Mouse (Mus musculus) CH12.LX (cell line): ENCODE data around the gene Atf1. TPM values are rescaled to one million over a fixed set of nuclear protein-coding genes. Genes with fewer than 3 reads are reported as not detected.

Experiments used
- DNase-seq: peaks from one replicate; pipeline ENCODE4 v3.0.0-alpha.2; 2013; ENCODE audit errors: extremely low read depth
- H3K27ac ChIP-seq: 2 replicates; pipeline ENCODE4 v1.5.1; 2012; ENCODE audit warnings: low read depth, mild to moderate bottlenecking, control low read depth, moderate library complexity; ENCODE audit not compliant: insufficient read depth
- H3K27me3 ChIP-seq: replicated peaks from 2 replicates; pipeline ENCODE3; 2012; ENCODE audit warnings: inconsistent platforms
- H3K36me3 ChIP-seq, 2 experiments: replicated peaks in 1 of 2; 2 replicates each; pipeline versions ENCODE3 to v1.6.1; 2012; ENCODE audit warnings: inconsistent platforms in 1 of 2, low read length in 1 of 2, mild to moderate bottlenecking in 1 of 2, mixed read lengths in 1 of 2, moderate library complexity in 1 of 2; ENCODE audit not compliant: control insufficient read depth in 1 of 2, insufficient read depth in 1 of 2
- H3K4me1 ChIP-seq, 2 experiments: 2 replicates each; pipeline ENCODE4 v1.6.1; 2012; ENCODE audit warnings: inconsistent platforms in 1 of 2, moderate library complexity in 1 of 2; ENCODE audit not compliant: insufficient read depth in 2 of 2, control insufficient read depth in 1 of 2
- H3K4me2 ChIP-seq: 2 replicates; pipeline ENCODE4 v1.6.1; 2012; ENCODE audit warnings: low read depth, mild to moderate bottlenecking, control low read depth; ENCODE audit not compliant: poor library complexity, insufficient read depth, severe bottlenecking
- H3K4me3 ChIP-seq, 3 experiments: fragments of 150-350 bp in 1 of 3; sonication (generic) in 1 of 3; replicated peaks in 1 of 3; 2 replicates each; pipeline versions ENCODE3 to v1.5.1; 2011 to 2012; ENCODE audit warnings: low read depth in 2 of 3, low read length in 2 of 3, mild to moderate bottlenecking in 2 of 3, moderate library complexity in 2 of 3, control low read depth in 1 of 3, improper control_type of control experiment in 1 of 3, inconsistent platforms in 1 of 3, mixed read lengths in 1 of 3; ENCODE audit not compliant: poor library complexity in 1 of 3
- H3K79me2 ChIP-seq: replicated peaks from 2 replicates; pipeline ENCODE4 v1.6.1; 2012; ENCODE audit warnings: mild to moderate bottlenecking, moderate library complexity; ENCODE audit not compliant: control insufficient read depth, poor library complexity, insufficient read depth, severe bottlenecking; ENCODE audit errors: extremely low read depth
- H3K9ac ChIP-seq: 2 replicates; pipeline ENCODE4 v1.6.1; 2012; ENCODE audit warnings: low read depth, mild to moderate bottlenecking, control low read depth, moderate library complexity; ENCODE audit not compliant: insufficient read depth
- H3K9me3 ChIP-seq: replicated peaks from 2 replicates; pipeline ENCODE3; 2012; ENCODE audit warnings: low read length, inconsistent platforms, mixed read lengths
- BHLHE40 ChIP-seq: IDR thresholded peaks from 2 replicates; pipeline ENCODE4 v1.6.1; 2011; ENCODE audit warnings: mild to moderate bottlenecking, low read depth, low read length, improper control_type of control experiment
- CHD2 ChIP-seq: IDR thresholded peaks from 2 replicates; pipeline ENCODE4 v1.6.1; 2011; ENCODE audit warnings: low read length, improper control_type of control experiment
- CTCF ChIP-seq, 2 experiments: IDR thresholded peaks in 1 of 2; conservative IDR thresholded peaks in 1 of 2; 2 replicates each; pipeline ENCODE4 v1.5.1; 2011 to 2012; ENCODE audit warnings: low read depth in 2 of 2, low read length in 2 of 2, improper control_type of control experiment in 1 of 2, inconsistent platforms in 1 of 2, mild to moderate bottlenecking in 1 of 2, moderate library complexity in 1 of 2
- ETS1 ChIP-seq: conservative IDR thresholded peaks from 2 replicates; pipeline ENCODE4 v1.6.1; 2012; ENCODE audit warnings: low read depth, mild to moderate bottlenecking, inconsistent platforms, low read length, improper control_type of control experiment, moderate library complexity
- GABPA ChIP-seq: IDR thresholded peaks from 2 replicates; pipeline ENCODE4 v1.6.1; 2012; ENCODE audit warnings: low read depth, low read length, improper control_type of control experiment, inconsistent platforms; ENCODE audit not compliant: insufficient replicate concordance
- IRF4 ChIP-seq: IDR thresholded peaks from 2 replicates; pipeline ENCODE4 v1.6.1; 2014; ENCODE audit warnings: low read depth, mild to moderate bottlenecking, inconsistent platforms, low read length, improper control_type of control experiment
- JUN ChIP-seq: IDR thresholded peaks from 2 replicates; pipeline ENCODE4 v1.6.1; 2011; ENCODE audit warnings: low read depth, mild to moderate bottlenecking, low read length, improper control_type of control experiment, moderate library complexity; ENCODE audit not compliant: insufficient read depth
- JUND ChIP-seq: conservative IDR thresholded peaks from 2 replicates; pipeline ENCODE4 v1.6.1; 2011; ENCODE audit warnings: low read depth, low read length, improper control_type of control experiment
- KAT2A ChIP-seq: IDR thresholded peaks from 2 replicates; pipeline ENCODE4 v1.6.1; 2012; ENCODE audit warnings: low read length, improper control_type of control experiment, inconsistent platforms; ENCODE audit not compliant: insufficient replicate concordance
- MAFK ChIP-seq: IDR thresholded peaks from 2 replicates; pipeline ENCODE4 v1.6.1; 2011; ENCODE audit warnings: low read length, improper control_type of control experiment; ENCODE audit not compliant: insufficient replicate concordance
- MAX ChIP-seq: IDR thresholded peaks from 2 replicates; pipeline ENCODE4 v1.6.1; 2011; ENCODE audit warnings: low read length, improper control_type of control experiment
- MAZ ChIP-seq: IDR thresholded peaks from 2 replicates; pipeline ENCODE4 v1.6.1; 2012; ENCODE audit warnings: low read depth, mild to moderate bottlenecking, inconsistent platforms, low read length, improper control_type of control experiment, moderate library complexity
- NELFE ChIP-seq: IDR thresholded peaks from 2 replicates; pipeline ENCODE4 v1.6.1; 2011; ENCODE audit warnings: low read depth, low read length, improper control_type of control experiment
- NRF1 ChIP-seq: IDR thresholded peaks from 2 replicates; pipeline ENCODE4 v1.6.1; 2014; ENCODE audit warnings: low read depth, mild to moderate bottlenecking, inconsistent platforms, low read length, improper control_type of control experiment, moderate library complexity
- POLR2AphosphoS2 ChIP-seq: IDR thresholded peaks from 2 replicates; pipeline ENCODE4 v1.6.1; 2011; ENCODE audit warnings: low read depth, low read length, improper control_type of control experiment
- RAD21 ChIP-seq: IDR thresholded peaks from 2 replicates; pipeline ENCODE4 v1.6.1; 2011; ENCODE audit warnings: low read depth, mild to moderate bottlenecking, low read length, improper control_type of control experiment, moderate library complexity
- SMC3 ChIP-seq: IDR thresholded peaks from 2 replicates; pipeline ENCODE4 v1.6.1; 2011; ENCODE audit warnings: low read depth, low read length, improper control_type of control experiment
- UBTF ChIP-seq: IDR thresholded peaks from 2 replicates; pipeline ENCODE4 v1.6.1; 2012; ENCODE audit warnings: low read depth, mild to moderate bottlenecking, inconsistent platforms, low read length, improper control_type of control experiment, moderate library complexity
- USF1 ChIP-seq: IDR thresholded peaks from 2 replicates; pipeline ENCODE4 v1.6.1; 2014; ENCODE audit warnings: low read depth, mild to moderate bottlenecking, inconsistent platforms, low read length, improper control_type of control experiment
- ZKSCAN1 ChIP-seq: IDR thresholded peaks from 2 replicates; pipeline ENCODE4 v1.6.1; 2012; ENCODE audit warnings: low read depth, inconsistent platforms, low read length, improper control_type of control experiment, borderline replicate concordance
- ZNF384 ChIP-seq: IDR thresholded peaks from 2 replicates; pipeline ENCODE4 v1.6.1; 2012; ENCODE audit warnings: low read depth, low read length, improper control_type of control experiment, inconsistent platforms
- dilution Hi-C: fragments of 300-500 bp; cut with MboI; formaldehyde crosslinking; loops from 2 replicates; pipeline ENCODE4 v1.14.3; 2020; ENCODE audit warnings: low sequenced_read_pairs; ENCODE audit not compliant: extremely low pct_unique_long_range_greater_than_20kb, extremely low pct_ligation_motif_present
- in situ Hi-C: fragments of 300-500 bp; cut with MboI; formaldehyde crosslinking; loops from 3 replicates; pipeline ENCODE4 v1.14.3; 2019; ENCODE audit warnings: low sequenced_read_pairs, low pct_ligation_motif_present, low pct_unique_long_range_greater_than_20kb, mixed read lengths
- polyA plus RNA-seq: library from polyadenylated mRNA; unstranded; fragments of >175 nt; gene quantifications from 2 replicates; pipeline ENCODE4 v1.2.1, GENCODE M21; 2012; ENCODE audit warnings: low read depth; ENCODE audit not compliant: insufficient read length
- total RNA-seq, 2 experiments: library from RNA; depleted of rRNA; stranded (reverse); fragments of 300-350 nt in 1 of 2; fragments of >200 nt in 1 of 2; gene quantifications; 2 replicates each; pipeline ENCODE4 v1.2.3; 2012 to 2014

Gene Atf1
- total and polyA plus RNA-seq, 3 experiments = 28.2 to 133 (median 51.1) TPM

GRCm38 (mm10) chr15:100292326-100292725, 64.7 kb downstream of the Atf1 start:
- DNase-seq = no peak
- no peak overlapping the region for H3K4me3 ChIP-seq
- no peaks in the 10 kb centered on the region for H3K79me2 ChIP-seq
- TF ChIP-seq BHLHE40 (no peak), GABPA (no peak), ETS1 (no peak), ZKSCAN1 (no peak), RAD21 (no peak), MAZ (no peak), NRF1 (no peak), USF1 (no peak), ZNF384 (no peak), SMC3 (no peak), KAT2A (no peak), UBTF (no peak), MAFK (no peak), CTCF (conservative IDR thresholded peaks at IDR 0.05 in 1 of 2, IDR thresholded peaks at IDR 0.05 in 1 of 2; ENCODE audit: low read depth in 2 of 2, low read length in 2 of 2) (no peak)
- H3K4me2 ChIP-seq = no peak overlapping the region
- in situ Hi-C loops (no loop called here), dilution Hi-C loops (no loop called here)
- H3K27me3 ChIP-seq = no peaks in the 10 kb centered on the region
- H3K9ac ChIP-seq = no peak overlapping the region
- no peak overlapping the region for H3K27ac ChIP-seq
- no peaks in the 10 kb centered on the region for H3K36me3 ChIP-seq
- peaks cover 0 to 2% of the 10 kb centered on the region in 2 experiments; a peak in 1 of 4 replicates for H3K4me1 ChIP-seq
- no peaks in the 10 kb centered on the region for H3K9me3 ChIP-seq

- Histone ChIP-seq H3K4me2 (no peak overlapping the region), H3K79me2 (no peaks in the 10 kb centered on the region), H3K4me1 (peaks cover 11 to 23% of the 10 kb centered on the region in 2 experiments), H3K36me3 (no peaks in the 10 kb centered on the region)
- dilution Hi-C loops = no loop called here
- no peak for DNase-seq
- TF ChIP-seq POLR2AphosphoS2 = no peak
- no peak for TF ChIP-seq KAT2A
- no peak for TF ChIP-seq MAX
- TF ChIP-seq JUN = no peak
- TF ChIP-seq NELFE = no peak
- no peak for TF ChIP-seq ETS1
- no peak for TF ChIP-seq SMC3
- TF ChIP-seq CHD2 = no peak
- TF ChIP-seq JUND = no peak
- TF ChIP-seq IRF4 = no peak
- TF ChIP-seq MAFK = no peak
- TF ChIP-seq, all 38 proteins: peak for 0
- no peaks in the 10 kb centered on the region for H3K27me3 ChIP-seq
- in situ Hi-C loops = no loop called here
- H3K27ac ChIP-seq = no peak overlapping the region
- H3K9me3 ChIP-seq = peaks cover 7% of the 10 kb centered on the region
- no peak overlapping the region for H3K9ac ChIP-seq
- H3K4me3 ChIP-seq = no peak overlapping the region
Measured at GRCm38 (mm10) chr15:100297856-100298255, 70.2 kb downstream of the Atf1 start.
